Mouse (Mus musculus): ENCODE measurements around the gene Selenon. TPM values are rescaled to one million over a fixed set of nuclear protein-coding genes. Genes with fewer than 3 reads are reported as not detected.

Gene Selenon
- total and polyA plus RNA-seq, 3 experiments: 21.9 to 42.5 (median 34.5) TPM

GRCm38 (mm10) chr4:134546814-134547705, 4.9 kb downstream of the Selenon start:
- peak; percentile 60 for DNase-seq

GRCm38 (mm10) chr4:134543261-134543660, 8.7 kb downstream of the Selenon start:
- DNase-seq: peak; percentile 93

- no peak for DNase-seq
Observed at GRCm38 (mm10) chr4:134542726-134543125, 9.2 kb downstream of the Selenon start.

GRCm38 (mm10) chr4:134538997-134539580, 12.9 kb downstream of the Selenon start:
- DNase-seq: no peak

DNA sequence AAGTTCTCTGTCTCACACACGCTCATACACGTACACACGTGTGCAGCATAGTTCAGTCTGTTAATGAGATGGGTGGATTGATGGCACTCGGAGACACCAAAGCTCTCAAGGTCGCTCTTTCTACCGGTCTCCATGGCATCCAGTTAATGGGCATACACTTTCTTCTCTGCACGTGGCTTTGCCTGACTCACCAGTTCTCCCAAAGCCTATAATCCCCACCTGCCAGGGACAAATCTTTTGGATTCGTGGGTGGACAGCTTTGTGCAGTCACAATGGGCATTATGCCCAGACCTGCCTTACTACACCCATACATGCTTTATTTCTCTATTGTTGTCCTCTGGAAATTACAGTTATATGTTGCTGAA, 16.2 kb downstream of the Selenon start:
- peak; percentile 75 for DNase-seq

DNA sequence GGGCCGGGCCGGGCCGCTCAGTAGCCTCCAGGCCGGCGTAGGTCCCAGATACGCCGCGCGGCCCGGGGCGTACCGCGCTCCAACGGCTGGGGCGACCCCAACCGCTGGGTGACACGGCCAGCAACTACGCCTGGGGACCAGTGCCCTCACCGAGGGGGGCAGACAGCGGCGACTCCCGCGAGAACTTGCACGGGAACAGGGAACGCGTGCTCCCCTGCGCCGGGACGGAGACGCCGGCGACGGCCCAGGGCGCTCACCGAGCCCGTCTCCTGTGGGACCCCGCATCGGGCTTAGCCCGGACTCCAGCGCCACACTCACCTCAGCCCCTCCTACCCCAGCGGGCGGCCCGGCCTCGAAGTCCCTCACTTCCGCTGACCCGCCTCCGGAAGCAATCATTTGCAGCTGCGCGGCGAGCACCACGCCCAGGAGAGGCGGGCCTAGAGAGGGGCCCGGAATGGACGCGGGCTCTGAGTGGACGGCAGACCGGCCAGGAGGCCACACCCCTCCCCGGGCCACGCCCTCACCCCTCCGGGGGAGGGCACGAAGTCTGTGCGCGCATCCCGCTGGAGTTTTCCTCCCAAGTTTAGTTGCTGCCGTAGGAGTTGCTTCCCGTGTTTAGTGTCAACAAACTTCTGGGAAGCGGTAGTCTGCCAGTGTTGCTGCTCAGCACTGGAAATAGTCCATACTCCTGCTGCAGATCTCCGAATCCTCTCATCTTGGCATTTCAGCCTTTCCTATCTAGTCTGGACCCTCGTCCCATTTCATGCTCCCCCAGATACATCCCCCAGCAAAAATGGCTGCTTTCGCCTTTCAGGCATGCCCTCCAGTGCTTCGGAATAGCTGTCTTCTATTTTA, 16.8 kb downstream of the Selenon start, which contains the start of gene Mtfr1l:
Mtfr1l (minus strand) TSS at position 456 of the 855 bp plus-strand sequence.
- DNase-seq: peak; percentile 99

- DNase-seq: peak; percentile 88
Observed at GRCm38 (mm10) chr4:134534124-134534886, 17.7 kb downstream of the Selenon start.

GRCm38 (mm10) chr4:134533421-134533820, 18.5 kb downstream of the Selenon start:
- no peak for DNase-seq

- DNase-seq: no peak
Observed at GRCm38 (mm10) chr4:134532928-134533327, 19.0 kb downstream of the Selenon start.

DNA sequence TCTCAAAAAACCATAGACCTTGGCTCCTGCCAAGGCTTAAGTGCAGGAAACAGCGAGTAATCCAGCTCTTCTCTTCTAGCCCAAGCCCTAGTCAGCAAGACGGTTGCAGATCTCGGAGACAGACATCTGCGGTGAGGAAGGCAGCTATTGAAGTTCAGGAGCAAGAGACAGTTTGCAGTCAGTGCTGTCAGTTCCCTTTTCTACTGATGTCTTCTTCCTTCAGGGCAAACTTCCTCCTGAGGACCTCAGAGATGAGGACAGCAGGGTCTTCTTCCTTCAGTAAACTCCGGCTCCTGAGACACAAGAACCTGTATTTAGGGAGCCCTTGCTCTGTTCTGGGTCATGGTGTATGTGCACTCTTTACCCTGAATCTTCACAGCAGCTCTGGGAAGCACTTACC, 25.7 kb downstream of the Selenon start:
- DNase-seq: no peak

DNA sequence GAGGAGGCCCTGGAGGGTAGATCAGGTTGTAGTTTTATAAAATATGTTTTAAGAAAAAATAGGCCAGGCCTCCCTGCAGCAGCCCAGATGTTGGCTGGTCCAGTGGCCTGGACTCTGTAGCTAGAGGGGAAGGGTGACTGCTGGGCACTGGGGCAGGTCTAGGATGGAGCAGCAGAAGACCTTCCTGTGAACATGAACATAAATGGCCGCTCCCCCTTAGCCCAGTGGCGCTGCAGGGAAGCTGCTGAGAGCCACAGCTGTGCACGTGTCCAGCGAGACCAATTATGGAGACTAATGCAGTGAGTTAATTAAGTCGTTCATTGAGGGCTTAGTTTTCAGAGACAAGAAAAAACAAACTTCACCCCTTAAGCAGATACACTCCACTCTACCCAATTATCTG, 26.2 kb downstream of the Selenon start:
- DNase-seq: no peak

- peak; percentile 73 for DNase-seq
Observed at GRCm38 (mm10) chr4:134523447-134523846, 28.5 kb downstream of the Selenon start.

- DNase-seq: no peak
Observed at GRCm38 (mm10) chr4:134519281-134519680, 32.7 kb downstream of the Selenon start.

DNA sequence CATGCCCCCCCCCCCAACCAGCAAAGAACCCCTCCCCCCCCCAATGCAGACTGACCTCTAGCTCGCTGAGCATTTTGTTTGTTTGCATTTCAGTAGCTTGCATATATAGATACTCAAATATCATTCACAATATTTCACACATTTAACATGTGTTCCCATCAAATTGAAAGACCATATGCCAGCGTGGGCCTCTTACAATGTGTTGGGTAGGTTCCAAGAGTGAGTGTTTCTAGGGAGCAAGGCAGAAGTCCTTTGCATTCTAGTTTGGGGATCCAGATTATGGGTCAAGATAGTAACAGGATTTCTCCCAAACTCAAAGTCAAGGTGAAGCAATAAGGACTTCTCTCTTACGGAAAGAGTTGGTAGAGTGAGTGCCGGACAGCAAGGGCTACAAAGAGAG, 33.4 kb downstream of the Selenon start:
- DNase-seq: no peak

DNA sequence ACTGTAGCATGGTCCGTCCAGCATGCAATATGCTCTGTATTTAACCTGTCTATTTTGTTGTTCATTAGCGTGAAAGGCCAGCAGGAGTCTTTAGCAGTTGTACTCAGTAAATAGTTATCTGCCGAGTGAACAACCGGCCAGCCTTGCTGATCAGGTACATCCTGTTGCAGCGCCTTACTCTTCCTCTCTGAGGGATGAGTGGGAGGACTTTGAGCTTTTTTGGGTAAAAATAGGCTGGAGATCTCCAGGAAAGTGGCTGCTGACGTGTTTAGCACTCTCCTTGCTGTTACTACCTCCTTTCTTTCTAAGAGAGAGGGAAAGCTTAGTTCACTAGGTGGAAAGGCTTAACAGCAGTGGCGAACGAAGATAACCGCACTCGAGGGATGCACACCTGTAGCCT, 34.2 kb downstream of the Selenon start:
- DNase-seq: no peak

GRCm38 (mm10) chr4:134516981-134517380, 35.0 kb downstream of the Selenon start:
- DNase-seq: peak; percentile 81

DNA sequence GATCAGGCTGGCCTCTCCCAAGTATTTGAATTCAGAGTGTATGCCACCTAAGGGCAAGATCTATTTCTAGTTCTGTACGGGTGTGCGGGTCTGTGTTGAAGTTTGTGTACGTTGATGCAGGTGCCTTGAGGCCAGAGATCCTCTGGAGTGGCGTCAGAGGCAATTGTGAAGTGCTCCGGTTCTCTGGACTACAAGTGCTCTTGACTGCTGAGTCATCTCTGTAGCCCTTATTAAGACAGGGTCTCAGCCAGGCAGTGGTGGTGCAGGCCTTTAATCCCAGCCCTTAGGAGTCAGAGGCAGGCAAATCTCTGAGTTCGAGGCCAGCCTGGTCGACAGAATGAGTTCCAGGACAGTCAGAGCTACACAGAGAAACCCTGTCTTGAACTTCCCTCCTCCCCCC, 36.4 kb downstream of the Selenon start:
- DNase-seq: peak; percentile 43

GRCm38 (mm10) chr4:134514309-134514930, 37.5 kb downstream of the Selenon start:
- DNase-seq: peak; percentile 64

DNA sequence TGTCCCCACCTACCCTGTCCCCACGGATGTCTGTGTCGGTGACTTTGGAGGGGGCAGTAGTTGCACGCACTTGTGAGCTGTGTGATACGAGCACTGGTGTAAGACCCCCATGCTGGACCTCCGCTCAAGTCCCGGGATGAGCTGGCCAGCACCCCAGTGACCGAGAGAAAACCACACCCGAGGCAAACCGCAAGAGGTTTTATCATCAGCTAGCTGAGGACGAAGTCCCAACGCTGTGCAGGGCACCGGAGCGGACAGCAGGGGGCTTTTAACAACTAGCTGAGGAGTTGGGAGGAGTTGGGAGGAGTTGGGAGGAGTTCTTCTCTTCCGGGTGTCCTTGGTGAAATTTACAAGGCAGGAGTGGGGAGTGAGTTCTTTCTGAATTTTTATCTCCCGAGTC, 39.2 kb downstream of the Selenon start:
- DNase-seq: peak; percentile 86

GRCm38 (mm10) chr4:134511730-134512129, 40.2 kb downstream of the Selenon start:
- no peak for DNase-seq

- peak; percentile 93 for DNase-seq
Observed at GRCm38 (mm10) chr4:134510845-134511411, 41.0 kb downstream of the Selenon start, which contains the start of gene Aunip. Gene Aunip (plus strand): TSS chr4:134510999.

All from adrenal gland, adult 2 months (tissue).